Mouse (Mus musculus) adrenal gland (tissue): ENCODE results near the gene Pola2.

Source experiments
- intact Hi-C: fragments of 180-260 bp; cut with DNase I; formaldehyde crosslinking; loops from one replicate; pipeline ENCODE4 v1.15.1; 2025

Pola2 gene

GRCm38 (mm10) chr19:5965910-5966309 is 1.9 kb upstream of the Pola2 start:
- intact Hi-C loops, result loop anchor here (1.0 kb wide), 1 partner anchor 52 kb away; no protein-coding TSS in a partner anchor

GRCm38 (mm10) chr19:5965280-5965679 is 1.3 kb upstream of the Pola2 start:
- intact Hi-C loops, result loop anchor here (1.0 kb wide), 1 partner anchor 53 kb away; no protein-coding TSS in a partner anchor

DNA sequence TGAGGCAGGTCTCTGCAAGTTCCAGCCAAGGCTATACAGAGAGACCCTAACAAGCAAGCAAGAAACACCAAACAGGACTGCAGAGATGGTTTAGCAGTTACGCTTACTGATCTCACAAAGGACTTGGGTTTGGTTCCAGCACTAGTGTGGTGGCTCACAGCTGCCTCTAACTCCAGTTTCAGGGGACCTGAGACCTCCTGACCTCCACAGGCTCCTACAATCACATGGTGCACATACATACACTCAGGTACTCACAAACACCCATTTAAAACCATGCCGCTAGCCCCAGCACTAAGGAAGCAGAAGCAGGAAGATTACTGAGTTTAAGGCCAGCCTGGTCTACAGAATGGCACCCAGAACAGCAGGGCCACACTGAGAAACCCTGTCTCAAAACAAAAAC is 802 bp upstream of the Pola2 start:
- intact Hi-C loops, result loop anchor here (1.0 to 5.0 kb wide), 2 partner anchors 53 to 162 kb away; partner anchors contain the start of gene Snx15

GRCm38 (mm10) chr19:5962651-5963050 is 1.4 kb downstream of the Pola2 start:
- intact Hi-C loops, result loop anchor here (5.0 kb wide), 1 partner anchor 165 kb away; the partner anchor contains the start of gene Snx15

- intact Hi-C loops, result loop anchor here (5.0 kb wide), 1 partner anchor 170 kb away; no protein-coding TSS in a partner anchor
Observed at GRCm38 (mm10) chr19:5957371-5957770, 6.6 kb downstream of the Pola2 start.

DNA sequence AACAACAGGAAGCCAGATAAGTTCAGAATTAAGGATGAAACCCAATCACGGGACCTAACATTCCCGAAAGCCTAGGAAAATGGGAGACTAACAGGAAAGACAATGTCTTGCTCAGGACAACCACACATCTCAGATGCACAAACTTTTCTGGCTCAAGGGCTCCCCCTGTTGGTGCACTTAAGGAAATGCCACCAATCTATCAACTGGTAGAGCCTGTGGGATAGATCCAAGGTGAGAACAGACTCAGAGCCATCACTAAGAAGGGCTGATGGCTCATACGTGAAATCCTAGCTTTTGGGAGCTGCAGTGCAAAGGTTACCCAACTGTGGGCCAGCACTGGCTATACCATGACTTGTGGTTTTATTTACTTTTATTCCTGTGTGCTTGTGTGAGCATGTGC is 7.3 kb downstream of the Pola2 start:
- intact Hi-C loops, result loop anchor here (1.0 to 5.0 kb wide), 2 partner anchors 32 to 169 kb away; partner anchors contain the start of gene Cdc42ep2

- intact Hi-C loops, result loop anchor here (1.0 to 5.0 kb wide), 2 partner anchors 32 to 169 kb away; partner anchors contain the start of gene Cdc42ep2
Observed at GRCm38 (mm10) chr19:5955704-5956670, 8.0 kb downstream of the Pola2 start.

DNA sequence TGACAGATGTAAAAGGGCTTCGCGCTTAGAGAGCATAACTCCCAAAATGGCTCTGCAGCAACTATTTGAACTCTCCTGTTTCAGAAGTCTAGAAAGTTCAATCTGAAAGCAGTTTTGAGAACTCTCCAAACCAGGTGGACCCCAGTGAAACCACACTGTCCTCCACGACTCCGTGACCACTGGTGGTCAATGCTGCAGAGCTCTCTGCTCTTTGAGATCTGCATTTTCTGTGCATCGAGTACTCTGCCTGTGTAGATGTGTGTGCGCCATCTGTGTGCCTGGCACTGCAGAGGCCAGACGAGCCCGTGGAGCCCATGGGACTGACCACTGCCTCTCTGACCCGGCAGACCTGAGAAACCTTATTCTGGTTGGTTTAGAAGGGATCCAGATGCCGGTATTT is 9.1 kb downstream of the Pola2 start:
- intact Hi-C loops, result loop anchor here (5.0 kb wide), 1 partner anchor 168 kb away; no protein-coding TSS in a partner anchor

DNA sequence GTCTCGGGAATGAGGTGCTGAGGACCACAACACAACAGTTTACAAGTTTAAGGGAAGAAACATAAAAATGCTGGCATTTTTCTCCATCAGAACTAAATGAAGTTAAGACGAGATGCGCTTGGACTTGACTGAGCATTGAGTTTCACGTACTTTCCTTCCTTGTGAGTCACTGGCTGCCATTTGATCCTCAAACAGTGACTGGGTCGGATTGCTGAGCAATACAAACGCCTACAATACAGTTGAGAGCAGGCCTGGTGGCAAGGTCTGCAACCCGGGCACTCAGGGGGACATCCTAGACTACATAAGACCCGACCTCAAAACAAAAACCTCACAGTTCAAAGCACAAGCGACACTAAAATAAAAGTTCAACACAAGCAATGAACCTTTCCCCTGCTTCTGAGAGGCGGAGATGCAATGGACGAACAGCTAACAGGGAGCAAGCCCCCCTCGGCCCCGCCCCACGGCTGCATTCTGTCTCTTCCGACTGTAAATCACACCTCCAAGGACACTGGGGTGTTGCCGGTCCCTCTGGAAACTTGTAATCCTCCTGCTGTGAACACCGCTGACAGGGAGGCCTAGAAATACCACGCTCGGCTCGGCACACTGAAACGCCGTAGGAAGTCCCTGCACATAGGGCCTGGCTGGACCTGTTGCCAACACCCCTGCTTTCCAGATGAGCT is 9.8 kb downstream of the Pola2 start:
- intact Hi-C loops, result no loop called here

DNA sequence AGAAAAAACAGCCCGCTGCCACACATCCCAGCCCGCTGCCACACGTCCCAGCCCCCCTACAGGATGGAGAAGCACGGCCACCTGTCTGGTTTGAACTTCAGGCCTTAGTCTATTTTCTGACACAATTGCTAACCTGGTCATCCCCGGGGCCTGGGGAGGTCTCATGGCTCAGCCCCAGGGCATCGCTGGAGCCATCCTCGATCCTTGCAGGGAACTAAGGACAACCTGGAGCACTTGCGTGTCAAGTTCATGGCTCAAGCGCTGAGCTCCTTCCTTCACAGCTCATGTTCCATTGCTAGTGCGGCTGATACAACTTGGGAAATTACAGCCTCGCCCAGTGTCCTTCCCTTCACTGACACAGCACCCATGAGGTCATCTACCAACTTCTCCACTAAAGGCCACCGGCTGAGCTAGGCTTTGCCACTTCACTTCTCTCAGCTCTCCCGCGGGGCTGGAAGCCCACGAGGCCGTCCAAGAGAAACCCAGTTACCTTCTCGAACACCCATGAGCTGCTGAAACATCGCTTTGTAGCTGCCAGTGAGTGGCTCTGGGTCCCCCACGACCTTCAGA is 10.7 kb downstream of the Pola2 start:
- intact Hi-C loops, result no loop called here

GRCm38 (mm10) chr19:5952071-5952691 is 11.8 kb downstream of the Pola2 start:
- intact Hi-C loops, result no loop called here

GRCm38 (mm10) chr19:5951631-5952030 is 12.4 kb downstream of the Pola2 start:
- intact Hi-C loops, result no loop called here

DNA sequence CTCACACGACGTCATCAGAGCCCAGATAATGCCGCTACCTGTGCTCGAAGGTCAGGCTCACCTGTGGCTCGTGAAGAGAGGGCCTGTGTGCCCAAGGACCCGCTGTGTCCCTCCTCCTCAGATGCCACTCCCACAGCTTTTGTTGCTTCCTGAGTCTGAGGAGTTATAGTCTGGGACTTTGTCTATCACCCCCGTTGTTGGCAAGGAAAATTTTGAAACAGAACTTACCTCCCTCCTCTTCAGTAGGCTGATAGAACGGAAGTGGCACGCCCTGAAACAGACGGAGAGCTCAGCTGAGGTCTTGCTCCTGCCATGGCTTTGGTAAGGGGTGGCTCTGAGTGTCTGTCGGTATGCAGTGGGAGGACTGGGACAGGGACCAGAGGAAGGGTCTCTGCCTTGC is 13.8 kb downstream of the Pola2 start:
- intact Hi-C loops, result no loop called here

DNA sequence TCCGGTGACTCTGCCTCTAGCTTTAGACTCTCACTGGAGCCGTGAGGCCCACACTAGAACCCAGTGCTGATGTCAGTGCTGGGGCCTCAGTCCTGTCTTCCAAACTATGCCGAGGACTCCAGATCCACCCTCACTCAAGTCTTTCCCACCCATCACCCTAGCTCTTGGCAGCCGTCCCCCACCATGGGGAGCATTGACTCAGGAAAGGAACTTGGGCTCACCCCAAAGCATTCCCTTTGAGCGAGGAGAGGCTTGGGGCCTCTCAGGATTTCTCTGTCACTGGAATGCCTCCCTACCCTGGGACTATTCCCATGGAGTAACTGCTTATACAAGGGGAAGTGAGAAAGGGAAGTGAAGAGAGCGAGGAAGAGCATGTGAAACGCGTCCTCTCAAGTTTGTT is 18.1 kb downstream of the Pola2 start:
- intact Hi-C loops, result no loop called here

DNA sequence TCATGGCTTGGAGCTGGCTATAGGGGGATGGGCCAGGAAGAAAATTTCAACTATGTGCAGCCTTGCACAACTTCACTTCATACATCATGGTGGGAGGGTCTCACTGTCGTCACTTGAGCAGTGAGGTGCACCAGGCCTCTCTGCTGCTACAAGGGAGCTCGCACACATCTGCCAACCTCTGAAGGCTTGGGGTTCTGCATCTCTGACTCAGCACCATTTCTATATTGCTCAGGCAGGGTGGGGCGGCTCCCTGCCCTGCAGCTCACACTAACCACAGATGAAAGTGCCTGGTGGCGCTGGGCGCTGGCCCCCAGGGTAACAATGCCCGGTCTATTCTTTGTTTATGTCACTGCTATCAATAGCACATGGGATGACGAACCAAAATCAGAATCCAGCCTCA is 19.0 kb downstream of the Pola2 start:
- intact Hi-C loops, result no loop called here

DNA sequence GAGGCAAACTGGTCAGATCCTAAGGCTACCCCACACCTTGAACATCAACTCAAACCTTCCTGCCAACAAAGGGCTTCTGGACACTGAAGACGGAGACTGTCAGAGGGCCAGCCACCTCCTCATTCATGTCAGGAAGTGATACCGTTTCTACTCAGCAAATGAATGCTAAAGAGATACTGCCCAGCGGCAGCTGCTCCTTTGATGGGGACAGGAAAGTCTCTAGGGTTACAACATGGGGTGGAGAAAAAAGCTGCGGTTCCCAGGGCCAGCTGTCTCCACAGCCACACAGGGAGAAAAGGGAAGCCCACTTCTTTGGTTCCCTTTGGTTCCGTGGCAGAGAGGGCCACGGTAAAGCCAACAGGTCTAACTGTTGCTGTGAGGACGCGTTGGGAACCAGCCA is 19.9 kb downstream of the Pola2 start:
- intact Hi-C loops, result no loop called here

DNA sequence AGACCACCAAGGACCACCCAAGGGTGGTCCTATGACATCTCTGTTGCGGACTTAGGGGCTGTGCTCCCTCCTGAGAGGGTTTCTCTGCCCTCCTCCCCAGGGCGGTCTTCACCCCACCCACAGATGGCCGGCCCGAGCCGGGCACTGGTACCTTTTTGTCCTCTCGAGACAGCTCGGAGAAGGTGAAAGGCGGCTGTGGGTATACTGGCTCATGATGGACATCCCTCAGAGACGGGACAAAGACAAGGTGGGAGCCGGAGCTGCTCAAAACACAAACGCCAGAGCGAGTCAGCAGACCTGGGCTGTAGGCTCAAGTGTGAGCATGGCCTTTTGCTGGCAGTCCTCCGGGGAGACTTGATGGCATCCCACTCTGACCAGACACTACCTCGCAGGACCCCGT is 20.6 kb downstream of the Pola2 start:
- intact Hi-C loops, result no loop called here

- intact Hi-C loops, result no loop called here
Observed at GRCm38 (mm10) chr19:5942581-5942980, 21.4 kb downstream of the Pola2 start.

GRCm38 (mm10) chr19:5940656-5941055 is 23.3 kb downstream of the Pola2 start:
- intact Hi-C loops, result no loop called here

- intact Hi-C loops, result no loop called here
Observed at GRCm38 (mm10) chr19:5940173-5940572, 23.8 kb downstream of the Pola2 start.

- intact Hi-C loops, result no loop called here
Observed at GRCm38 (mm10) chr19:5939715-5940114, 24.3 kb downstream of the Pola2 start.
